Mouse (Mus musculus) neural tube, embryonic 12.5 days (tissue): ENCODE measurements at regions not wholly inside any gene's neighbourhood (a gene's known extent, or its start where the extent isn't known, plus 50 kb on each side); places are given as distances from the start of the nearest gene placed in this dataset.

Experiments used
- ATAC-seq: fragments of 200-750 bp; cut with Nextera tagmentation; 2 replicates; pipeline ENCODE4 v1.8.0; 2017; ENCODE audit warnings: low read depth, mild to moderate bottlenecking, moderate TSS enrichment, moderate library complexity; ENCODE audit not compliant: low FRiP score
- H3K27ac ChIP-seq: fragments of 300-500 bp; sonication (generic); 2 replicates; pipeline ENCODE4 v1.5.1; 2016
- H3K27me3 ChIP-seq: fragments of 300-500 bp; sonication (generic); replicated peaks from 2 replicates; pipeline ENCODE4 v1.6.1; 2016; ENCODE audit warnings: mild to moderate bottlenecking
- H3K36me3 ChIP-seq: fragments of 300-500 bp; sonication (generic); 2 replicates; pipeline ENCODE4 v1.6.1; 2016; ENCODE audit warnings: mild to moderate bottlenecking
- H3K4me1 ChIP-seq: fragments of 300-500 bp; sonication (generic); 2 replicates; pipeline ENCODE4 v1.6.1; 2016
- H3K4me2 ChIP-seq: fragments of 300-500 bp; sonication (generic); replicated peaks from 2 replicates; pipeline ENCODE4 v1.6.1; 2016; ENCODE audit warnings: mild to moderate bottlenecking
- H3K4me3 ChIP-seq: fragments of 300-500 bp; sonication (generic); 2 replicates; pipeline ENCODE4 v1.5.1; 2016
- H3K9ac ChIP-seq: fragments of 300-500 bp; sonication (generic); 2 replicates; pipeline ENCODE4 v1.6.1; 2016; ENCODE audit warnings: mild to moderate bottlenecking
- H3K9me3 ChIP-seq: fragments of 300-500 bp; sonication (generic); 2 replicates; pipeline ENCODE4 v1.6.1; 2016; ENCODE audit warnings: mild to moderate bottlenecking
- WGBS: fragments of 180-500 bp; shearing (Covaris S2); methylation state at CpG from one replicate; pipeline ENCODE4 v1.1.7; 2016; 5-methylcytosine and 5-hydroxymethylcytosine counted together

DNA sequence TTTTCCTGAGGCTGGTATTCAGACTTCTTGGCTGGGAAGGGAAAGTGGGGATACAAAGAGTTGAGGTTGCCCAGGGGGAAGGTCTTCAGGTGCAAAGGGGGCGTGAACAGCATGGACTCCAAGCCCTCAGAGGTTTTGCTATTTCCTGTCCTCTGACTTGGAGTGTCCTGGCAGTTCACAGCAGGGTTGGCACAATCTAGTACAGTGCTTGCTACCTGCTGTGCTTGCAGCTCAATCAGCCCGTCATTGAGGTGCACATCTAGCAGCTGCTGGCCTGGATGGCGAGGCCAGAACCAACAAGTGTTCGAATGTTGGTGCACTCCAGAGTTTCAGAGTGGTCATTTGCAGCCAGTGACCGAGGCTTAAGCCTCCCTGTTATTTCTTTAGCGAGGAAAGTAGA is 273.7 kb upstream of the 4931429L15Rik start:
- 81% methylated on average over 6 of the region's 6 CpGs for WGBS
- no peaks in the 10 kb centered on the region for H3K9me3 ChIP-seq
- no peaks in the 10 kb centered on the region for H3K27me3 ChIP-seq
- no peak overlapping the region for H3K4me2 ChIP-seq
- no peak overlapping the region for H3K9ac ChIP-seq
- no peak overlapping the region for H3K4me3 ChIP-seq
- ATAC-seq = no peak
- H3K36me3 ChIP-seq = no peaks in the 10 kb centered on the region
- H3K4me1 ChIP-seq = no peaks in the 10 kb centered on the region
- H3K27ac ChIP-seq = no peak overlapping the region

DNA sequence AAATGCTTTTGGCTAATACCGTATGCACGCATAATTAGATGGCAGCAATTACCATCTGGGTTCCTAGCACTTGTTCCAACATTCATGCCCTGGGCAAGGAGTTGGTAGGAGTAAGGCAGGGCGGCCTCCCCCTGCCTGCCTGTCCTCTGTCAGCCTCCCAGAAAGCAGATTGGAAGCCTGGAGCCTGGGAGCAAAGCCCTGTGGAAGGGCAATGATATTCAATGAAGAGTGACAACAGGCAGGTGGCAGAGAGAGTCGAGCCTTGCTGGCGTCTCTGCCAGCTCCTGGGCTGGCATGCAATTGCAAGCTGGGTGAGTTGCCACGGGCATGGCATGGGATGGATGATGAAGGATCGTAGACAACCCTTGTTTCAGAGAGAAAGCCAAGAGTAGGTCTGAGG is 273.1 kb upstream of the 4931429L15Rik start:
- Histone ChIP-seq H3K9ac (no peak overlapping the region), H3K4me2 (no peak overlapping the region), H3K36me3 (no peaks in the 10 kb centered on the region), H3K9me3 (no peaks in the 10 kb centered on the region), H3K27me3 (no peaks in the 10 kb centered on the region), H3K4me3 (no peak overlapping the region), H3K4me1 (no peaks in the 10 kb centered on the region), H3K27ac (no peak overlapping the region)
- no peak for ATAC-seq
- WGBS = 90% methylated on average over 7 of the region's 7 CpGs

DNA sequence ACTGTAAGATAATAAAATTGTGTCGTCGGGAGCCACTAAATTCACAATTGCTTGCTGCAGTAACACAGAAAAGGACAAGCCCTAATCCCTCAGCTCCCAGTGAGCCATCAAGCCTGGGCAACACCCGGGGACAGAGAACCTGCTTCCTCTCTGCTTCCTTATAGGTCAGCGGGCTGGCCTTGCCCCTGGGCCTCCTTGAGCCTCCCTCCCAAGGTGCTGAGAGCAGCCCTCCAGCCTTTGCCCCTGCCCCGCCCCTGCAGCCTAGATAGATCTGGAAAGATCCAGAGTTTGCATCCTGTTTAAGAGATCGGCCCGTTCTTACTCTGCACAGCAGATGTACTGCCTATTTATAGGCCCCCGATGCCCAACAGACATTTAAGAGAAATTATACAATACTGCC is 267.0 kb upstream of the 4931429L15Rik start:
- Histone ChIP-seq H3K27me3 (no peaks in the 10 kb centered on the region), H3K36me3 (no peaks in the 10 kb centered on the region), H3K4me1 (no peaks in the 10 kb centered on the region), H3K27ac (no peak overlapping the region), H3K9me3 (no peaks in the 10 kb centered on the region), H3K4me3 (no peak overlapping the region), H3K4me2 (no peak overlapping the region), H3K9ac (no peak overlapping the region)
- 80% methylated on average over 8 of the region's 8 CpGs for WGBS
- ATAC-seq = no peak

DNA sequence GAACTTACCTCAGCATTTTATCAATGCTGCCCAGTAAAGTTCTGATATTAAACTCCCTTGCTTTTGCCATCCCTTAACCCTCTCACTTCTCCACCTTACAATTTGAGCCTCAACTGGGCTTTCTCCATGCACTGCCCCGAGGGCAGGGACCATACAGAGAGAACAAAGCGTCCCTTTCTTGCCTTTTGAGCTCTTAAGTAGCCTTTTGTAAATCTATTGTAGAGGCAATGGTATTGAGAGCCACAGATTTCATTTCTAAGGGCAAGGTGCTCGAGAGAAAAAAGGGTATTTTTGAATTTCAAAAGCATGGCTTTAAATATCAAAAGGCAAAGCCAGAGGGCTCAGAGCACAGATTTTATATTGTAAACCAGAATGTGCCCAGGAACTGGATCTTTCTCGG is 262.1 kb upstream of the 4931429L15Rik start:
- H3K9me3 ChIP-seq = 0 out of 2 replicates have a peak, but pooled peaks cover 4% of the 10 kb centered on the region
- no peaks in the 10 kb centered on the region for H3K27me3 ChIP-seq
- H3K4me1 ChIP-seq = no peaks in the 10 kb centered on the region
- H3K4me3 ChIP-seq = no peak overlapping the region
- ATAC-seq = no peak
- H3K27ac ChIP-seq = no peak overlapping the region
- no peak overlapping the region for H3K4me2 ChIP-seq
- WGBS = 16% methylated on average over 4 of the region's 4 CpGs
- no peak overlapping the region for H3K9ac ChIP-seq
- no peaks in the 10 kb centered on the region for H3K36me3 ChIP-seq

DNA sequence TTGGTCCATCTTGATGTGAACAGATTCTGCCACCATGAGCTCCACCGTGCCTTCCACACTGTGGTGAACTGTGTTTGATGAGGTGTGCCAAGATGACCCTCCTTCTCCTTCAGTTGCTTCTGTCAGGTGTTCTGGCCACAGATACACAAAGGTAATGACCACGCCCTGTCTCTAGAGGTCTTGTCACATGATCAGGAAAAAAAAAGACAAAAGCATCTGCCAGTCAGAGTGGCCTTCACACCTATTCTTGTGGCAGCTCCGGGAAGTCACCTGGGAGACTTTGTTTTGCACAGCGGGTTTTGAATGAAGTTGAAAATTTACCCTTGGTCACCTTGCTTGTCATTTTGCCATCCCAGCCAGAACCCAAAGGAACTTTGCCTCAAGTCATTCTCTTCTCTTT is 242.5 kb upstream of the 4931429L15Rik start:
- Histone ChIP-seq H3K9me3 (no peaks in the 10 kb centered on the region), H3K4me2 (no peak overlapping the region), H3K27me3 (no peaks in the 10 kb centered on the region), H3K36me3 (no peaks in the 10 kb centered on the region), H3K27ac (no peak overlapping the region), H3K4me3 (no peak overlapping the region), H3K9ac (no peak overlapping the region), H3K4me1 (no peaks in the 10 kb centered on the region; the same call in 1 of the 2 replicates)
- no peak for ATAC-seq
- WGBS = 93% methylated on average over 4 of the region's 4 CpGs

DNA sequence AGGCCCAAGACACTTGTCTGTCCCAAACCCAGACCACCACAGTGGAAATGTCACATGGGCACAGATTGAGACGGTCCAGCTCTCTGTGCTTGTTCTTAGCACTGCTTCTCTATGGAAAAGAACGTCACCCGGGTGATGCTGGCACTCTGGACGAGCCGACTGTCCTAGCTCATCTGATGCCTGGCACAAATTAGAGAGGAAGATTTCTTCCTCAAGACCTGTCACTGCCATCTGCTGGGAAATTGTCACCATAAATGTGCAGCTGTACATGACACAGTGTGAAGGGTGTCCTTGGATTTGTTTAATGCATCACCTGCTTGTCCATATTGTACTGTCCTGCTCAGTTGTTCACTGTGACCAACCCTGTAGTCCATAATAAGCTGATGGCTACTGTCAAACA is 238.7 kb upstream of the 4931429L15Rik start:
- no peaks in the 10 kb centered on the region for H3K36me3 ChIP-seq
- no peak for ATAC-seq
- H3K4me2 ChIP-seq = no peak overlapping the region
- H3K9me3 ChIP-seq = peaks cover 13% of the 10 kb centered on the region
- H3K4me1 ChIP-seq = peaks cover 7% of the 10 kb centered on the region
- no peak overlapping the region for H3K9ac ChIP-seq
- H3K27me3 ChIP-seq = no peaks in the 10 kb centered on the region
- 89% methylated on average over 5 of the region's 5 CpGs for WGBS
- H3K27ac ChIP-seq = no peak overlapping the region
- H3K4me3 ChIP-seq = no peak overlapping the region

DNA sequence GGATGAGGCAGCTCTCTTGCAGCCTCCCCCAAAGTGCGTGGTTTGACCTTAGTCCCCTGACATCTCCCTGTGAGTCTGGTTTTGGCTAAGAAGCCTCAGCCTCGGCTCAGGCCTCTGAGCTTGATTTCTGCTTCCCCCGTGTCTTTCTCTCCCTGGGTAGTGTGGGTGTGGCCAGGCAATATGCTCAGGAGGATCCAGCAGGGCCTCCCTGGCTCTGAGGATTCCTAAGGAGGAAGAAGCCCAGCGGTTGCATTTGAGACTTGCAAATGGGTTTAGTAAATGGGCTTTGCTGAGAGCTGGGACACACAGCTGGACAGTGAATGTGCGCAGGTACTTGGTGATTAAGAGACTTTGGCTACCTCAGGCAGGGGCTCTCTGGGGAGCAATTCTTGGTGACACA is 238.0 kb upstream of the 4931429L15Rik start:
- ATAC-seq = no peak
- H3K36me3 ChIP-seq = no peaks in the 10 kb centered on the region
- no peak overlapping the region for H3K27ac ChIP-seq
- no peaks in the 10 kb centered on the region for H3K27me3 ChIP-seq
- H3K4me2 ChIP-seq = no peak overlapping the region
- H3K4me1 ChIP-seq = peaks cover 7% of the 10 kb centered on the region
- peaks cover 13% of the 10 kb centered on the region for H3K9me3 ChIP-seq
- H3K9ac ChIP-seq = no peak overlapping the region
- WGBS = 39% methylated on average over 5 of the region's 5 CpGs
- H3K4me3 ChIP-seq = no peak overlapping the region

DNA sequence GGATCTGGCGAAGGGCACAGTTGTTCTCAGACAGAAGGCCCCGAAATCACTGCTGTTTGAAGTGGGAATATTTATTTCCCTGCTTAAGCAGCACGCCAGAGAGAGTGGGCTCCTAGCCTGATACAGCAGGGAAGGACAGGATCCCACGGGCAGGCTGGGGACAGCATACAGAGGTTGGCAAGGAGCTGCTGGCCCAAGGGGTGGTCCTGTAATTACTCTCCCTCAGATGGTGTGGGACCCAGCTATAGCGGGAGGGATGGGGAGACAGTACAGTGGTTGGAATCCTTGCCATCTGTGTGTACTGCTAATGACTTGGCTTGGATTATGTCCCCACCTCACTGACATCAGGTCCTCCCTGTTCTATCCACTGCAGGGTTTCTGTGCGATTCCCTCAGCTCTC is 235.4 kb upstream of the 4931429L15Rik start:
- no peak overlapping the region for H3K4me3 ChIP-seq
- H3K4me2 ChIP-seq = no peak overlapping the region
- H3K4me1 ChIP-seq = peaks cover 12% of the 10 kb centered on the region
- WGBS = 36% methylated on average over 6 of the region's 6 CpGs
- peaks cover 13% of the 10 kb centered on the region for H3K9me3 ChIP-seq
- no peak overlapping the region for H3K27ac ChIP-seq
- no peaks in the 10 kb centered on the region for H3K27me3 ChIP-seq
- no peak overlapping the region for H3K9ac ChIP-seq
- no peak for ATAC-seq
- no peaks in the 10 kb centered on the region for H3K36me3 ChIP-seq

DNA sequence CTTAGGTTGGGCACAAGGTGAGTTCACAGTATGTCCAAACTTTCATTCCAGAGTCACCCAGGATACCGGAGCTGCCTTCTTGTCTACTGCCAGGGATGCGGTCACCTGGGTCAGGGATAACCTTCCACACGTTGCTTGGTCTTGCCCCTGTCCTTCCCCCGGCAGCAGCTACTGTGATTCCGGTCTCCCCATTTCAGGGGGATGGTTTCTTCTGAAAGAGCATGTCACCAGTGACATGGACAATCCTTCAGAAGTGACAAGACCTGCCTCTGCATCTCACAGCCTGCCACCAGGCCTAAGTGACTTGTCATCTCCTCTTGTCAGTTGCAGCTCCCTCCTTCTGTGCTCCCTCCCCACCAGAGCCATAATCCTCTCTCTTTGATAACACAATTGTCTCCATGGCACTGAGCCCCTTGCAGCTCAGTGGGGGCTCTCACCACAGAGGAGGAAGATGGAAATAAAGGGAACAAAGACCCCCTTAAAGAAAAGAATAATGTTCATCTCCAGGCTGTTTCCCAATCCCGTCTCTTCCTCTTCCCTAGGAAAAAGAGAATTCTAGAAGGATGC is 234.9 kb upstream of the 4931429L15Rik start:
- WGBS = 69% methylated on average over 6 of the region's 6 CpGs
- Histone ChIP-seq H3K27ac (no peak overlapping the region), H3K27me3 (no peaks in the 10 kb centered on the region), H3K4me2 (no peak overlapping the region), H3K4me3 (no peak overlapping the region), H3K4me1 (peaks cover 12% of the 10 kb centered on the region), H3K9ac (no peak overlapping the region), H3K9me3 (peaks cover 13% of the 10 kb centered on the region), H3K36me3 (no peaks in the 10 kb centered on the region)
- no peak for ATAC-seq

DNA sequence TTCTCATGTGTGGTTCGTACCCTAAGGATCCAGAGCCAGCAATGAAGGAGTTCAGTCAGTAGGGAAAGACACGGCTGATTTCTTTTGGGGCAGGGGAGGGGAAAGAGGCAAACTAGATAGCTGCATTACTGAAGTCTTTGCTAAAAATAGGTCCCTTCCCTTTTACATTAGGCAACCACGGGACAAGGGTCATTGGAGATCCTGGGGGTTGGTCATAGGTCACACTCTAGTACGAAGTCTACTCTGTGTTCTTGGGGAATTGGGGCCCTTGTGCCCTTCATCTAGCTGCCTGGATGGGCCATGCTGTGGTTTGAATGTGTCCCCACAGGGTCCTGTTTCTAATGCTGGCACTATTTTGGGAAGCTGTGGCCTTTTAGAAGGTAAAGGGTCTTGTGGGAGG is 229.6 kb upstream of the 4931429L15Rik start:
- WGBS = 71% methylated on average over 4 of the region's 4 CpGs
- Histone ChIP-seq H3K27me3 (no peaks in the 10 kb centered on the region), H3K27ac (no peak overlapping the region), H3K36me3 (no peaks in the 10 kb centered on the region), H3K9ac (no peak overlapping the region), H3K4me2 (no peak overlapping the region), H3K4me1 (0 out of 2 replicates have a peak, but pooled peaks cover 5% of the 10 kb centered on the region), H3K9me3 (no peaks in the 10 kb centered on the region), H3K4me3 (no peak overlapping the region)
- no peak for ATAC-seq

DNA sequence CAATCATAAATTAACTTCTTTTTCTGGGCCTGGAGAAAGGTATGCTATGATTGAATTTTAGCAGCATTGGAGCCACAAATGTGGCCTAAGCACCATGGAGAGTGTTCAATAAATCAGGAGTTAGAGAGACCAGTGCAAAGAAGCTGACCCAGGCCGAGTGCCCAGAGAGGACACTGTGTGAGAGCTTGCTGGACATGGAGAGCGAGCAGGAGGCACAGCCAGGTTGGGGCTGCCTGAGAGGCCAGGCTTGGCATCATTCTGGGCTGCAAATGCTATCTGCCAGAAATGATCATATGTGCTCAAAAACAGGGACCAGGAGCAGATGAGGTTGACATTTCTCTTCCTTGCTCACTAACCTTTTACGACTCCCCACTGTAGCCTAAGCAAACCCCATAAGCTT is 224.5 kb upstream of the 4931429L15Rik start:
- H3K9ac ChIP-seq = no peak overlapping the region
- no peaks in the 10 kb centered on the region for H3K36me3 ChIP-seq
- no peak overlapping the region for H3K27ac ChIP-seq
- H3K9me3 ChIP-seq = no peaks in the 10 kb centered on the region
- 89% methylated on average over 3 of the region's 3 CpGs for WGBS
- no peak overlapping the region for H3K4me2 ChIP-seq
- no peaks in the 10 kb centered on the region for H3K4me1 ChIP-seq
- ATAC-seq = no peak
- H3K27me3 ChIP-seq = no peaks in the 10 kb centered on the region
- H3K4me3 ChIP-seq = no peak overlapping the region

DNA sequence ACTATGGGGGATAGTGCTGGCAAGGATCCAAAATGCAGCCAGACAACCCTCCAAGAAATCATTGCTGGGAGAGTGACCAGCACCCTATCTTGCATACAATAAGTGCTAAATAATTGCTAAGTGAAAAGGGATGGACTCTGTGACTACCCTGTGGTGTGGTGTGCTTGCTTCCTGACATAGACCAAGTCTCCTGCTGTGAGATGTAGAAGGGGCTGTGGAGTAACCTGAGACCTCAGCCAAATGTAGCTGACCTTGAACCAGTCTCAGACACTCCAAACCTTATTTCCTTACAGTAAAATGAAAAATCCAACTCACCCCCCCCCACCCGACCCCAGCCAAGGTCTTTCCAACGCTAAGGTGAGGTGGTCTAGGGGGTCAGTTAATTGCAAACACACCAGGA is 221.2 kb upstream of the 4931429L15Rik start:
- no peak overlapping the region for H3K4me3 ChIP-seq
- H3K4me1 ChIP-seq = no peaks in the 10 kb centered on the region
- H3K9me3 ChIP-seq = no peaks in the 10 kb centered on the region
- ATAC-seq = no peak
- H3K36me3 ChIP-seq = no peaks in the 10 kb centered on the region
- H3K4me2 ChIP-seq = no peak overlapping the region
- no peak overlapping the region for H3K9ac ChIP-seq
- H3K27ac ChIP-seq = no peak overlapping the region
- WGBS = 68% methylated on average over 2 of the region's 2 CpGs
- no peaks in the 10 kb centered on the region for H3K27me3 ChIP-seq

DNA sequence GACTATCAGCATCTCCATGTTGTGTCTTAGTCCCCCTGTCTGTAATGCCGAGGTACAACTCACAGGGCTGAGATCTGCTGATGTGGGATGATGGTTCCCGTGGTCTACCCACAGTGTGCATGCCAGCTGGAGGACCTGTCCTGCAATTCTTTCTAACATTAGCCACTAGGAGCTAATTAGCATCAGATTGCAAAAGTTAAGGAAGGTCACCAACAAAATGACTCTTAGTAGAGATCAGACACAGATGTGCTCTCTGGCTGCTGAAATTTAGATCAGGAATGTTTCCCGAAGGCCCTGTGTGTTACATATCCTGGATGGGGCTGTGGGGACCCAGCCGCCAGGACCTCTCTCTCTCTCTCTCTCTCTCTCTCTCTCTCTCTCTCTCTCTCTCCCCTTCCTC is 218.8 kb upstream of the 4931429L15Rik start:
- ATAC-seq = no peak
- WGBS = 67% methylated on average over 4 of the region's 4 CpGs

More for the DNA sequence above, 218.8 kb upstream of the 4931429L15Rik start:
- Histone ChIP-seq H3K4me2 (no peak overlapping the region), H3K9me3 (no peaks in the 10 kb centered on the region), H3K36me3 (no peaks in the 10 kb centered on the region), H3K27me3 (no peaks in the 10 kb centered on the region), H3K9ac (no peak overlapping the region), H3K27ac (no peak overlapping the region), H3K4me3 (no peak overlapping the region), H3K4me1 (no peaks in the 10 kb centered on the region)
